Mouse (Mus musculus) thymus, postnatal 4 days (tissue): ENCODE results near the gene Tes.
"Not testable (repeated sequence)": the region's sequence is repeated elsewhere in the genome, so short reads cannot be mapped to it uniquely, and the experiment has no call there.

Experiments
- DNase-seq: peaks from one replicate; pipeline ENCODE4 v3.0.0; 2021

Tes gene

GRCm38 (mm10) chr6:17064936-17065790, at the start of gene Tes:
Gene Tes (plus strand): TSS chr6:17065149.
- DNase-seq, result peak; percentile 90

GRCm38 (mm10) chr6:17025886-17026285, 39.1 kb upstream of the Tes start:
- no peak for DNase-seq

GRCm38 (mm10) chr6:17027572-17027971, 37.4 kb upstream of the Tes start:
- DNase-seq, result no peak

- no peak for DNase-seq
These were observed 36.1 kb upstream of the Tes start for GRCm38 (mm10) chr6:17028809-17029208.

- no peak for DNase-seq
These were observed 32.7 kb upstream of the Tes start for GRCm38 (mm10) chr6:17032231-17032728.

GRCm38 (mm10) chr6:17034095-17034494, 30.9 kb upstream of the Tes start:
- no peak for DNase-seq

- DNase-seq, result no peak
These were observed 29.7 kb upstream of the Tes start for GRCm38 (mm10) chr6:17035228-17035627.

GRCm38 (mm10) chr6:17051432-17052025, 13.4 kb upstream of the Tes start:
- DNase-seq, result no peak

- DNase-seq, result no peak
These were observed 11.8 kb upstream of the Tes start for GRCm38 (mm10) chr6:17053028-17053660.

GRCm38 (mm10) chr6:17054781-17055180, 10.2 kb upstream of the Tes start:
- DNase-seq, result no peak

GRCm38 (mm10) chr6:17055659-17056058, 9.3 kb upstream of the Tes start:
- no peak for DNase-seq

- DNase-seq, result no peak
These were observed 5.4 kb upstream of the Tes start for GRCm38 (mm10) chr6:17059501-17059900.

- no peak for DNase-seq
These were observed 4.8 kb upstream of the Tes start for GRCm38 (mm10) chr6:17060154-17060553.

- not testable (repeated sequence) for DNase-seq
These were observed 3.1 kb upstream of the Tes start for GRCm38 (mm10) chr6:17061826-17062225.

GRCm38 (mm10) chr6:17062366-17062765, 2.6 kb upstream of the Tes start:
- no peak for DNase-seq

- no peak for DNase-seq
These were observed 831 bp downstream of the Tes start for GRCm38 (mm10) chr6:17065791-17066169.

GRCm38 (mm10) chr6:17066211-17066940, 1.4 kb downstream of the Tes start:
- DNase-seq, result no peak

- no peak for DNase-seq
These were observed 7.0 kb downstream of the Tes start for GRCm38 (mm10) chr6:17071899-17072298.

- DNase-seq, result no peak
These were observed 7.4 kb downstream of the Tes start for GRCm38 (mm10) chr6:17072338-17072737.

GRCm38 (mm10) chr6:17072763-17073484, 8.0 kb downstream of the Tes start:
- no peak for DNase-seq

- DNase-seq, result no peak
These were observed 12.3 kb downstream of the Tes start for GRCm38 (mm10) chr6:17077270-17077669.

- DNase-seq, result no peak
These were observed 12.8 kb downstream of the Tes start for GRCm38 (mm10) chr6:17077720-17078119.
